Mouse (Mus musculus) G1E (cell line): ENCODE measurements around the gene Fmo5.

Experiments used
- CTCF ChIP-seq: IDR thresholded peaks from 2 replicates; pipeline ENCODE4 v1.5.1; 2012; ENCODE audit warnings: low read depth, low read length, inconsistent platforms, mixed read lengths
- GATA1 ChIP-seq: IDR thresholded peaks from 2 replicates; pipeline ENCODE4 v1.6.1; 2012; ENCODE audit warnings: borderline replicate concordance, low read length, inconsistent platforms, mixed read lengths
- POLR2AphosphoS5 ChIP-seq: IDR thresholded peaks from 2 replicates; pipeline ENCODE4 v1.6.1; 2012; ENCODE audit warnings: low read depth, low read length, inconsistent platforms; ENCODE audit not compliant: insufficient replicate concordance

GRCm38 (mm10) chr3:97699061-97699460 lies 70.5 kb downstream of the Fmo5 start:
- TF ChIP-seq CTCF (no peak), POLR2AphosphoS5 (no peak), GATA1 (no peak)
